Mouse (Mus musculus) layer of hippocampus, adult 9-10 months (tissue): ENCODE measurements around the gene Tle3.

ENCODE experiments used
- DNase-seq: peaks from one replicate; pipeline ENCODE4 v3.0.0; 2022; ENCODE audit warnings: low spot score

Gene Tle3

GRCm38 (mm10) chr9:61396474-61396873 is 24.3 kb downstream of the Tle3 start:
- DNase-seq = no peak

- DNase-seq = no peak
Observed at GRCm38 (mm10) chr9:61397130-61397529, 25.0 kb downstream of the Tle3 start.

- no peak for DNase-seq
Observed at GRCm38 (mm10) chr9:61398160-61398559, 26.0 kb downstream of the Tle3 start.

- DNase-seq = no peak
Observed at GRCm38 (mm10) chr9:61400132-61400531, 28.0 kb downstream of the Tle3 start.

GRCm38 (mm10) chr9:61401664-61402063 is 29.5 kb downstream of the Tle3 start:
- DNase-seq = no peak

GRCm38 (mm10) chr9:61402268-61402667 is 30.1 kb downstream of the Tle3 start:
- DNase-seq = no peak

GRCm38 (mm10) chr9:61402716-61403115 is 30.6 kb downstream of the Tle3 start:
- no peak for DNase-seq

- no peak for DNase-seq
Observed at GRCm38 (mm10) chr9:61403866-61404614, 31.9 kb downstream of the Tle3 start.

GRCm38 (mm10) chr9:61404615-61404980 is 32.4 kb downstream of the Tle3 start:
- DNase-seq = no peak

GRCm38 (mm10) chr9:61404998-61405621 is 32.9 kb downstream of the Tle3 start:
- DNase-seq = peak; percentile 67

GRCm38 (mm10) chr9:61406343-61406742 is 34.2 kb downstream of the Tle3 start:
- DNase-seq = no peak

GRCm38 (mm10) chr9:61409046-61409445 is 36.9 kb downstream of the Tle3 start:
- no peak for DNase-seq

GRCm38 (mm10) chr9:61413665-61414456 is 41.7 kb downstream of the Tle3 start:
- DNase-seq = no peak

GRCm38 (mm10) chr9:61416571-61416970 is 44.4 kb downstream of the Tle3 start:
- no peak for DNase-seq

GRCm38 (mm10) chr9:61421626-61422025 is 49.5 kb downstream of the Tle3 start:
- no peak for DNase-seq

GRCm38 (mm10) chr9:61424245-61424644 is 52.1 kb downstream of the Tle3 start:
- DNase-seq = no peak

GRCm38 (mm10) chr9:61426493-61426892 is 54.3 kb downstream of the Tle3 start:
- DNase-seq = no peak

- no peak for DNase-seq
Observed at GRCm38 (mm10) chr9:61427051-61427450, 54.9 kb downstream of the Tle3 start.

- DNase-seq = no peak
Observed at GRCm38 (mm10) chr9:61427901-61428300, 55.7 kb downstream of the Tle3 start.

- DNase-seq = no peak
Observed at GRCm38 (mm10) chr9:61431830-61432229, 59.7 kb downstream of the Tle3 start.

GRCm38 (mm10) chr9:61433206-61433605 is 61.0 kb downstream of the Tle3 start:
- DNase-seq = no peak

- peak; percentile 61 for DNase-seq
Observed at GRCm38 (mm10) chr9:61434062-61434461, 61.9 kb downstream of the Tle3 start.
